Mouse (Mus musculus) embryonic fibroblast, embryonic 13.5 days (primary cell): Measurements from ENCODE around the gene 1810013L24Rik.

Experiments
- CTCF ChIP-seq: IDR thresholded peaks from 2 replicates; pipeline ENCODE4 v1.5.1; 2011; ENCODE audit warnings: mild to moderate bottlenecking, control low read depth, low read length, moderate library complexity, borderline replicate concordance; ENCODE audit not compliant: insufficient read depth
- POLR2A ChIP-seq: IDR thresholded peaks from 2 replicates; pipeline ENCODE4 v1.6.1; 2011; ENCODE audit warnings: low read depth, mild to moderate bottlenecking, control low read depth, low read length, moderate library complexity

- TF ChIP-seq CTCF (no peak), POLR2A (no peak)
These were observed 25.2 kb downstream of the 1810013L24Rik start for GRCm38 (mm10) chr16:8855143-8855542.
